Mouse (Mus musculus): ENCODE results near the gene Gm11146. TPM values are rescaled to one million over a fixed set of nuclear protein-coding genes. Genes with fewer than 3 reads are reported as not detected.
A peak's percentile ranks its signal among the peaks of the same experiment; 100 is the strongest.

Gm11146 gene
- polyA plus RNA-seq, 1 experiment from 2014 or later = not detected

- Histone ChIP-seq H3K9me3 (no peaks in the 10 kb centered on the region), H3K27ac (no peak overlapping the region), H3K36me3 (no peaks in the 10 kb centered on the region), H3K9ac (replicated peaks) (no peak overlapping the region), H3K27me3 (no peaks in the 10 kb centered on the region), H3K4me1 (replicated peaks) (no peaks in the 10 kb centered on the region), H3K4me3 (replicated peaks) (no peak overlapping the region), H3K4me2 (no peak overlapping the region)
- ATAC-seq (ENCODE audit: insufficient number of reproducible peaks, insufficient read depth, low FRiP score, low TSS enrichment, low read depth) = no peak
- WGBS = 89% methylated on average over 10 of the region's 10 CpGs
Observed at GRCm38 (mm10) chr16:77556446-77557105, 45.3 kb downstream of the Gm11146 start.

DNA sequence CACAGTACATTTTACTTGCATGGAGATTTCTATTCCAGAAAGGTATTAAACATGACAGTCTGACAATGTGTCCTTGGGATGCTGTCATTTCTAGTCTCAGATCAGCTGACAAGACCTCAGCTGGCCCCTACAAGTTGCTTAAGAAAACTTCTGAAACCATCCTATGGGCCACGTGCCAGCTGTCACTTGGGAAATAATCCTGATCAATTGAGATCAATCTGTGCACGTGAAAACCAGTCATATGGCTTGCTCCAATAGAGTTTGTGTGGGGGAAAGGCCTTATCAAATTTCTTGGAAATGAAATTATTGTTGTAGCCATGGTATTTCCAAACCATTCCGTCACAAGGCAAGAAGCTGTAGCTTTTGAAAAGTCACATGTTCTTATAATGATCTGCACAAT lies 50.8 kb downstream of the Gm11146 start:
- H3K4me2 ChIP-seq = no peak overlapping the region
- H3K4me3 ChIP-seq (replicated peaks) = no peak overlapping the region
- 77% methylated on average over 3 of the region's 3 CpGs for WGBS
- no peaks in the 10 kb centered on the region for H3K36me3 ChIP-seq
- no peaks in the 10 kb centered on the region for H3K27me3 ChIP-seq
- H3K27ac ChIP-seq = no peak overlapping the region
- ATAC-seq (ENCODE audit: insufficient number of reproducible peaks, insufficient read depth, low FRiP score, low TSS enrichment, low read depth) = no peak
- H3K9me3 ChIP-seq = no peaks in the 10 kb centered on the region
- no peaks in the 10 kb centered on the region for H3K4me1 ChIP-seq (replicated peaks)
- no peak overlapping the region for H3K9ac ChIP-seq (replicated peaks)

MicroRNAs within 50 kb of the gene (microRNA counts, 519-probe panel; counts per million panel counts)
- microRNA mmu-miR-125b-5p (10,174 counts per million, percentile 99 among the panel's probes with 10 or more counts), microRNA mmu-miR-99a (7,627 counts per million, percentile 86 among the panel's probes with 10 or more counts)

Small RNAs within 50 kb of the gene (microRNA-seq; reads per million reads assigned to microRNA genes)
- gene Mir125b-2 (424 reads per million, percentile 67 among the genes with 10 or more reads in this experiment), gene Mir99a (40,697 reads per million, percentile 99 among the genes with 10 or more reads in this experiment), gene Mirlet7c-1 (50.4 reads per million, percentile 44 among the genes with 10 or more reads in this experiment)
